Mouse (Mus musculus) kidney, postnatal 0 days (tissue): Measurements from ENCODE around the gene Itm2a. TPM values are rescaled to one million over a fixed set of nuclear protein-coding genes. Genes with fewer than 3 reads are reported as not detected.
A peak's percentile ranks its signal among the peaks of the same experiment; 100 is the strongest.

Experiments used
- ATAC-seq: fragments of 200-750 bp; cut with Nextera tagmentation; replicated peaks from 2 replicates; pipeline ENCODE4 v1.8.0; 2017; ENCODE audit warnings: low read depth, moderate number of reproducible peaks, moderate TSS enrichment, moderate library complexity; ENCODE audit not compliant: low FRiP score
- DNase-seq: peaks from one replicate; pipeline ENCODE4 v3.0.0-alpha.2; 2016; ENCODE audit warnings: low spot score
- H3K27ac ChIP-seq: fragments of 300-500 bp; sonication (generic); 2 replicates; pipeline ENCODE4 v1.5.1; 2014; ENCODE audit warnings: mild to moderate bottlenecking
- H3K27me3 ChIP-seq: fragments of 300-500 bp; sonication (generic); 2 replicates; pipeline ENCODE4 v1.6.1; 2014; ENCODE audit warnings: low read length, mixed read lengths; ENCODE audit not compliant: insufficient read depth
- H3K36me3 ChIP-seq: fragments of 300-500 bp; sonication (generic); 2 replicates; pipeline ENCODE4 v1.6.1; 2014; ENCODE audit warnings: low read length, mixed read lengths; ENCODE audit not compliant: insufficient read depth
- H3K4me1 ChIP-seq: fragments of 300-500 bp; sonication (generic); replicated peaks from 2 replicates; pipeline ENCODE4 v1.6.1; 2014; ENCODE audit warnings: antibody characterized with exemption, low read length, mixed read lengths; ENCODE audit not compliant: insufficient read depth
- H3K4me2 ChIP-seq: fragments of 300-500 bp; sonication (generic); 2 replicates; pipeline ENCODE4 v1.6.1; 2014; ENCODE audit warnings: mild to moderate bottlenecking, low read length, moderate library complexity, mixed read lengths
- H3K4me3 ChIP-seq: fragments of 300-500 bp; sonication (generic); replicated peaks from 2 replicates; pipeline ENCODE4 v1.5.1; 2014; ENCODE audit warnings: low read depth, low read length
- H3K9ac ChIP-seq: fragments of 300-500 bp; sonication (generic); 2 replicates; pipeline ENCODE4 v1.6.1; 2014; ENCODE audit warnings: low read depth, low read length
- H3K9me3 ChIP-seq: fragments of 300-500 bp; sonication (generic); replicated peaks from 2 replicates; pipeline ENCODE4 v1.6.1; 2016; ENCODE audit warnings: low read length, inconsistent platforms, mixed read lengths
- CTCF ChIP-seq: IDR thresholded peaks from 2 replicates; pipeline ENCODE4 v1.5.1; 2016; ENCODE audit warnings: antibody characterized with exemption, low read depth, mild to moderate bottlenecking, moderate library complexity
- WGBS: fragments of 180-500 bp; shearing (Covaris S2); extraction: QIAGEN DNeasy Blood & Tissue Kit; methylation state at CpG from one replicate; pipeline ENCODE4 v1.1.7; 2014; 5-methylcytosine and 5-hydroxymethylcytosine counted together
- polyA plus RNA-seq: library from polyadenylated mRNA; unstranded; fragments of >200 nt; fragmentation: Nextera tagmentation; extraction: Ambion mirVana; gene quantifications from 2 replicates; pipeline ENCODE4 v1.2.1, GENCODE M21; 2015

The Itm2a gene
- polyA plus RNA-seq, 1 experiment from 2014 or later, result 142 TPM

DNA sequence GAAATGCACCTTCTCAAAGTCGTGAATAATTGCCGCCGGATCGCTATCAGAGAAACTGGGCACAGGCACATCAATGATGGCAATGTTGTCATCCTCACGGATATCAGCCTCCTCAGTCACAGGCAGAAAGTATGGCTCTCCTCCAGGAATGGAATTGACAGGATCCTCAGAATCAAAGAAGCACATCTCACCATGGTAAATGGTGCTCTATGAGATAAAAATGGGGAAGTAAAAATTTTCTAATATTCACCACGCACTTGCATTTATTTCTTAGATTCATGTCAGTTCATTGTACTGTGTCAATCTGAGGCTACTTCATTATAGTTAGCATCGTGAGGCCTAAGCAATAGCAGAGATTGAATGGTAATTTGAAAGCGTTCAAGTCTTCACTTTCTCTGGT, 4.1 kb downstream of the Itm2a start:
- ATAC-seq (no peak), DNase-seq (no peak)
- no peak overlapping the region for H3K9ac ChIP-seq
- no peaks in the 10 kb centered on the region for H3K9me3 ChIP-seq
- no peak overlapping the region for H3K27ac ChIP-seq
- 89% methylated on average over 8 of the region's 8 CpGs for WGBS
- no peak for TF ChIP-seq CTCF
- H3K4me3 ChIP-seq, result no peak overlapping the region
- no peak overlapping the region for H3K4me2 ChIP-seq
- no peaks in the 10 kb centered on the region for H3K27me3 ChIP-seq
- H3K36me3 ChIP-seq, result no peaks in the 10 kb centered on the region
- H3K4me1 ChIP-seq, result no peaks in the 10 kb centered on the region

DNA sequence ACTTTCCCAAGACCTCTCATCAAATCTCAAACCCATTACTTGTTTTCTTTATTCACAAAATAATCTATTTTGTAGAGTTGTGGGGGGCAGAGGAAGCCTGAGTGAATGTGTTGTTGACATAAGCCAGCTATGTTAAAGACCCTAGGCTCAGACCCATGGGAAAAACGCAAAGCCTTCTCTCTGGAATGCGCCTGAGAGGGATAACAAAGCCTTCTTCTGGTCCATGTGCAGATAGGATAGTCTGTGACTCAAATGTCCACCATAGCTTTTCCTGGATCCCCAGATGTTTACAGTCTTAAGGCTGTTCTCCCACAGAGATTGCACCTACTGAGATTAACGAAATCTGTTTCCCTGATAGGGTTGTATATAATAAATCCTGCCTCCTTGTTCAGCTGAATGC, 9.9 kb downstream of the Itm2a start:
- no peak for TF ChIP-seq CTCF
- H3K36me3 ChIP-seq, result no peaks in the 10 kb centered on the region
- H3K9me3 ChIP-seq, result no peaks in the 10 kb centered on the region
- H3K27ac ChIP-seq, result no peak overlapping the region
- H3K9ac ChIP-seq, result no peak overlapping the region
- no peak for ATAC-seq
- no peak overlapping the region for H3K4me3 ChIP-seq
- H3K4me2 ChIP-seq, result no peak overlapping the region
- no peaks in the 10 kb centered on the region for H3K4me1 ChIP-seq
- H3K27me3 ChIP-seq, result no peaks in the 10 kb centered on the region
- no peak for DNase-seq
- 65% methylated on average over 3 of the region's 3 CpGs for WGBS

DNA sequence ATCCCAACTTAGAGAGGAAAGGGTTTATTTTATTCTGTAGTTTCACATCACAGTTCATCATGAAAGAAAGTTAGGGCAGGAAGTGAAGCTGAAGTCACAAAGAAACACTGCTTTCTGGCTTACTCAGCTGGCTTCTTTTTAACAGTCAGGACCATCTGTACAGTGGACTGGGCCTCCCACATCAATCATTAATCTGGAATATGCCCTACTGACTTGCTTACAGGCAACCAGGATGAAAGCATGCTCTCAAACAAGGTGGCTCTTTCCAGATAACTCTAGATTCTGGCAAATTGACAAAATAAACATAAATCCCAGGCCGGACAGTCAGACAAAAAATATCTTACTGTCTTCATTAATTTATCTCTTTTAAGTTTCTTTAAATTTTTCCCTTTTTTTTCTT, 27.8 kb downstream of the Itm2a start:
- 56% methylated on average over 1 of the region's 1 CpGs for WGBS
- ATAC-seq (no peak), DNase-seq (peak; percentile 3)

More for the DNA sequence above, 27.8 kb downstream of the Itm2a start:
- no peak overlapping the region for H3K9ac ChIP-seq
- no peaks in the 10 kb centered on the region for H3K9me3 ChIP-seq
- H3K4me1 ChIP-seq, result no peaks in the 10 kb centered on the region
- no peak for TF ChIP-seq CTCF
- no peaks in the 10 kb centered on the region for H3K36me3 ChIP-seq
- no peak overlapping the region for H3K4me3 ChIP-seq
- H3K27me3 ChIP-seq, result no peaks in the 10 kb centered on the region
- no peak overlapping the region for H3K27ac ChIP-seq
- no peak overlapping the region for H3K4me2 ChIP-seq

Other genes starting within 250 kb of the Itm2a start
- not detected in 2 replicates for gene Gpr174, start 147.5 kb downstream of the Itm2a start, polyA plus RNA-seq